Mouse (Mus musculus) hindbrain, embryonic 15.5 days (tissue): ENCODE data around the gene Nf2. TPM values are rescaled to one million over a fixed set of nuclear protein-coding genes. Genes with fewer than 3 reads are reported as not detected.

Experiments used
- ATAC-seq: fragments of 200-750 bp; cut with Nextera tagmentation; 2 replicates; pipeline ENCODE4 v1.8.0; 2017; ENCODE audit warnings: low read depth, moderate number of reproducible peaks, moderate TSS enrichment; ENCODE audit not compliant: low FRiP score
- H3K27ac ChIP-seq: fragments of 300-500 bp; sonication (generic); replicated peaks from 2 replicates; pipeline ENCODE4 v1.5.1; 2015; ENCODE audit warnings: mild to moderate bottlenecking, inconsistent platforms
- H3K27me3 ChIP-seq: fragments of 300-500 bp; sonication (generic); 2 replicates; pipeline ENCODE4 v1.6.1; 2015; ENCODE audit warnings: control low read depth, inconsistent platforms
- H3K36me3 ChIP-seq: fragments of 300-500 bp; sonication (generic); 2 replicates; pipeline ENCODE4 v1.6.1; 2015; ENCODE audit warnings: control low read depth, inconsistent platforms
- H3K4me1 ChIP-seq: fragments of 300-500 bp; sonication (generic); replicated peaks from 2 replicates; pipeline ENCODE4 v1.6.1; 2015; ENCODE audit warnings: control low read depth, inconsistent platforms
- H3K4me2 ChIP-seq: fragments of 300-500 bp; sonication (generic); 2 replicates; pipeline ENCODE4 v1.6.1; 2015; ENCODE audit warnings: moderate library complexity, mild to moderate bottlenecking, inconsistent platforms
- H3K4me3 ChIP-seq: fragments of 300-500 bp; sonication (generic); 2 replicates; pipeline ENCODE4 v1.5.1; 2015; ENCODE audit warnings: mild to moderate bottlenecking, inconsistent platforms
- H3K9ac ChIP-seq: fragments of 300-500 bp; sonication (generic); 2 replicates; pipeline ENCODE4 v1.6.1; 2015; ENCODE audit warnings: inconsistent platforms
- H3K9me3 ChIP-seq: fragments of 300-500 bp; sonication (generic); 2 replicates; pipeline ENCODE4 v1.6.1; 2016; ENCODE audit warnings: control low read depth, inconsistent platforms
- WGBS: fragments of 180-500 bp; shearing (Covaris S2); methylation state at CpG from one replicate; pipeline ENCODE4 v1.1.7; 2015; 5-methylcytosine and 5-hydroxymethylcytosine counted together
- polyA plus RNA-seq: library from polyadenylated mRNA; unstranded; fragments of >200 nt; fragmentation: Nextera tagmentation; extraction: Ambion mirVana; gene quantifications from 2 replicates; pipeline ENCODE4 v1.2.1, GENCODE M21; 2015

The Nf2 gene
- polyA plus RNA-seq, 1 experiment from 2014 or later: 72.3 TPM

- no peaks in the 10 kb centered on the region for H3K9me3 ChIP-seq
- H3K4me3 ChIP-seq: no peak overlapping the region
- H3K27me3 ChIP-seq: peaks cover 4% of the 10 kb centered on the region; the same call in 1 of the 2 replicates
- no peak overlapping the region for H3K9ac ChIP-seq
- ATAC-seq: no peak
- H3K4me1 ChIP-seq: peaks cover 27% of the 10 kb centered on the region
- no peak overlapping the region for H3K27ac ChIP-seq
- no peaks in the 10 kb centered on the region for H3K36me3 ChIP-seq
- WGBS: 79% methylated on average over 9 of the region's 9 CpGs
- H3K4me2 ChIP-seq: no peak overlapping the region
Measured at GRCm38 (mm10) chr11:4756460-4756859, 92.9 kb downstream of the Nf2 start.

DNA sequence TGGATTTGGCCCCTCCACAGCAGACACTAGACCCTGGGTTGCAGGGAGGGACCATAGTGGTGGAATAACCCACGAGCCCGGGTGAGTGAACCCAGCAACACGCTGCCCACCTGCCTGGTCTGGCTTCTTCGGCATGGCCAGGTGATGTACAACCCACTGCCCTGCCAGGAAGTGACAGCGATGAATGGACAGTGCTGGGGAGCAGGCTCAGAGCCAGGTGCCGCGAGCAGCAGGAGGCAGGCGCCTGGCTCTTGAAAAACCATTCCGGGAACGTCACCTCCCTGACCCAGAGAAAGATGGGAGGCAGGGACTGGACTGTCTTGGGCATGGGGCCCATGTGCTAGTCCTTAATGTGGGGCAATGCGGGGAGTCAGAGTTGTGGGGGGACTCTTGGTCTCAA is 94.5 kb downstream of the Nf2 start:
- H3K36me3 ChIP-seq: no peaks in the 10 kb centered on the region
- no peak overlapping the region for H3K9ac ChIP-seq
- WGBS: 56% methylated on average over 11 of the region's 11 CpGs
- H3K9me3 ChIP-seq: no peaks in the 10 kb centered on the region
- no peak overlapping the region for H3K4me2 ChIP-seq
- H3K27me3 ChIP-seq: peaks cover 13% of the 10 kb centered on the region
- H3K27ac ChIP-seq: no peak overlapping the region
- no peak for ATAC-seq
- no peak overlapping the region for H3K4me3 ChIP-seq
- H3K4me1 ChIP-seq: peaks cover 17% of the 10 kb centered on the region; the same call in 1 of the 2 replicates

GRCm38 (mm10) chr11:4754036-4754435 is 95.3 kb downstream of the Nf2 start:
- no peak for ATAC-seq
- 93% methylated on average over 3 of the region's 3 CpGs for WGBS
- H3K9me3 ChIP-seq: no peaks in the 10 kb centered on the region
- H3K27me3 ChIP-seq: peaks cover 20% of the 10 kb centered on the region
- H3K27ac ChIP-seq: no peak overlapping the region
- no peaks in the 10 kb centered on the region for H3K36me3 ChIP-seq
- peaks cover 17% of the 10 kb centered on the region; the same call in 1 of the 2 replicates for H3K4me1 ChIP-seq
- H3K4me2 ChIP-seq: no peak overlapping the region
- H3K4me3 ChIP-seq: no peak overlapping the region
- no peak overlapping the region for H3K9ac ChIP-seq

- 28% methylated on average over 10 of the region's 10 CpGs for WGBS
Measured at GRCm38 (mm10) chr11:4752836-4753235, 96.5 kb downstream of the Nf2 start.

GRCm38 (mm10) chr11:4750263-4750662 is 99.1 kb downstream of the Nf2 start:
- WGBS: 20% methylated on average over 9 of the region's 9 CpGs
- H3K4me1 ChIP-seq: peaks cover 38% of the 10 kb centered on the region
- H3K27me3 ChIP-seq: peaks cover 35% of the 10 kb centered on the region
- H3K4me2 ChIP-seq: no peak overlapping the region
- H3K36me3 ChIP-seq: no peaks in the 10 kb centered on the region
- no peak overlapping the region for H3K9ac ChIP-seq
- H3K27ac ChIP-seq: no peak overlapping the region
- no peak overlapping the region for H3K4me3 ChIP-seq
- no peak for ATAC-seq
- no peaks in the 10 kb centered on the region for H3K9me3 ChIP-seq

More at GRCm38 (mm10) chr11:4752836-4753235, 96.5 kb downstream of the Nf2 start:
- Histone ChIP-seq H3K4me3 (no peak overlapping the region), H3K4me1 (peaks cover 22% of the 10 kb centered on the region), H3K27me3 (peaks cover 27% of the 10 kb centered on the region), H3K9ac (no peak overlapping the region), H3K27ac (no peak overlapping the region), H3K36me3 (no peaks in the 10 kb centered on the region), H3K9me3 (no peaks in the 10 kb centered on the region), H3K4me2 (no peak overlapping the region)
- no peak for ATAC-seq

GRCm38 (mm10) chr11:4747285-4747684 is 102.1 kb downstream of the Nf2 start:
- no peaks in the 10 kb centered on the region for H3K36me3 ChIP-seq
- no peak overlapping the region for H3K27ac ChIP-seq
- peak overlapping the region; percentile 61 for H3K4me3 ChIP-seq
- peaks cover 32% of the 10 kb centered on the region for H3K4me1 ChIP-seq
- WGBS: under 1% methylated on average over 12 of the region's 12 CpGs
- peaks cover 54% of the 10 kb centered on the region for H3K27me3 ChIP-seq
- no peak for ATAC-seq
- peak overlapping the region; percentile 56 for H3K9ac ChIP-seq
- H3K4me2 ChIP-seq: peak overlapping the region; percentile 100
- H3K9me3 ChIP-seq: no peaks in the 10 kb centered on the region

GRCm38 (mm10) chr11:4746733-4747132 is 102.6 kb downstream of the Nf2 start, which contains the start of gene Cabp7:
Gene Cabp7, minus strand, starts transcription at chr11:4746778.
- H3K36me3 ChIP-seq: no peaks in the 10 kb centered on the region
- H3K27me3 ChIP-seq: peaks cover 52% of the 10 kb centered on the region
- peak within 1 kb of the TSS; percentile 61 for H3K4me3 ChIP-seq
- no peak within 1 kb of the TSS for H3K27ac ChIP-seq
- peak; percentile 20; the same call in 1 of the 2 replicates for ATAC-seq
- no peaks in the 10 kb centered on the region for H3K9me3 ChIP-seq
- peaks cover 32% of the 10 kb centered on the region for H3K4me1 ChIP-seq
- peak within 1 kb of the TSS; percentile 100 for H3K4me2 ChIP-seq
- 0% methylated on average over 9 of the region's 73 CpGs for WGBS
- H3K9ac ChIP-seq: peak within 1 kb of the TSS; percentile 56

- peaks cover 48% of the 10 kb centered on the region for H3K27me3 ChIP-seq
- WGBS: 0% methylated on average over 28 of the region's 39 CpGs
- peak overlapping the region; percentile 56 for H3K9ac ChIP-seq
- H3K4me3 ChIP-seq: peak overlapping the region; percentile 61
- peak overlapping the region; percentile 100 for H3K4me2 ChIP-seq
- ATAC-seq: peak; percentile 24; the same call in 1 of the 2 replicates
- no peaks in the 10 kb centered on the region for H3K9me3 ChIP-seq
- H3K27ac ChIP-seq: no peak overlapping the region
- H3K36me3 ChIP-seq: no peaks in the 10 kb centered on the region
- peaks cover 32% of the 10 kb centered on the region for H3K4me1 ChIP-seq
Measured at GRCm38 (mm10) chr11:4745969-4746368, 103.4 kb downstream of the Nf2 start.

- WGBS: 64% methylated on average over 6 of the region's 6 CpGs
- Histone ChIP-seq H3K4me2 (peak overlapping the region; percentile 100; the same call in 1 of the 2 replicates), H3K9ac (no peak overlapping the region), H3K4me1 (peaks cover 32% of the 10 kb centered on the region), H3K9me3 (no peaks in the 10 kb centered on the region), H3K36me3 (no peaks in the 10 kb centered on the region), H3K4me3 (no peak overlapping the region), H3K27me3 (peaks cover 42% of the 10 kb centered on the region), H3K27ac (no peak overlapping the region)
- no peak for ATAC-seq
Measured at GRCm38 (mm10) chr11:4744691-4745090, 104.6 kb downstream of the Nf2 start.

DNA sequence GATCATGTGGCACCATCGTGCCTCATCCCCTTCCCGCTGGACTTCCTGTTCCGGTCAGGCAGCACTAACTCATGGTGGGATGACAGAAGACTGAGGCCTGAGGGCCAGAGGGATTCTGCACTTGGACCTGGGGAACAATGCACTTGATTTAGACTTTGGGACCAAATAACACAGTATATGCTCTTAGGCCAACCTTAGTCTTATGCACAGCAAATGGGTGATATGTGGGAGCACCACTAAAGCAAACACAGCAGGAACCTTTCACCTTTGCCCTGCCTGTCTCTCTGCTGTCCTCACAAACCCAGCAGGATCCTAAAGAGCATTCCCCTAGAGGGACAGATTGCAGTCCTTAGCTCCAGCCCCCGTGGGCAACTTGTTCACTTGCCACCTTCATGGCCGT is 108.6 kb downstream of the Nf2 start:
- H3K9me3 ChIP-seq: no peaks in the 10 kb centered on the region
- H3K4me1 ChIP-seq: peaks cover 19% of the 10 kb centered on the region
- H3K27me3 ChIP-seq: peaks cover 25% of the 10 kb centered on the region
- no peak overlapping the region for H3K27ac ChIP-seq
- H3K4me2 ChIP-seq: no peak overlapping the region
- WGBS: 76% methylated on average over 5 of the region's 5 CpGs
- ATAC-seq: no peak
- no peak overlapping the region for H3K9ac ChIP-seq
- no peak overlapping the region for H3K4me3 ChIP-seq
- H3K36me3 ChIP-seq: no peaks in the 10 kb centered on the region

DNA sequence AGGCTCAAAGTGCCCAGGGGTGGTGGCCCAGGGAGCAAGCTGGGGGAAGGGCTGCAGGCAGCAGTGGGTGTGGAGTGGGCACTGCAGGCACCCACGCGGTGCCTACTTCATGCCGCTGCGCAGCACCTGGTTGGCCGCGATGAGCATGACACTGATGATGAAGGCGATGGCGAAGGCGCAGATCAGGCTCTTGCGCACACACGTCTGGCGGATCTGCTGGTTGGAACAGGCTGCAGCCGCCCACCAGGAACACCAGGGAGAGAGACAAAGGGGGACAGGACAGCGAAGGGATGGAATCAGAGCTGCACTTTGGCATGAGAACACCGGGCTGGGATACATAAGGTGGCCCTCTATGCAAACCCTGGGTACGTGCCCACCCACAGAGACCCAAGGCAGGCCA is 110.6 kb downstream of the Nf2 start:
- no peak overlapping the region for H3K27ac ChIP-seq
- H3K36me3 ChIP-seq: no peaks in the 10 kb centered on the region
- H3K4me3 ChIP-seq: no peak overlapping the region
- H3K9ac ChIP-seq: no peak overlapping the region
- WGBS: 93% methylated on average over 16 of the region's 16 CpGs
- ATAC-seq: no peak
- peaks cover 8% of the 10 kb centered on the region for H3K4me1 ChIP-seq
- no peak overlapping the region for H3K4me2 ChIP-seq
- no peaks in the 10 kb centered on the region for H3K9me3 ChIP-seq
- H3K27me3 ChIP-seq: peaks cover 6% of the 10 kb centered on the region

- H3K27me3 ChIP-seq: 0 out of 2 replicates have a peak, but pooled peaks cover 3% of the 10 kb centered on the region
- 57% methylated on average over 10 of the region's 10 CpGs for WGBS
- ATAC-seq: no peak
- H3K4me3 ChIP-seq: no peak overlapping the region
- H3K36me3 ChIP-seq: no peaks in the 10 kb centered on the region
- no peak overlapping the region for H3K27ac ChIP-seq
- H3K9ac ChIP-seq: no peak overlapping the region
- H3K9me3 ChIP-seq: no peaks in the 10 kb centered on the region
- no peak overlapping the region for H3K4me2 ChIP-seq
- H3K4me1 ChIP-seq: peaks cover 8% of the 10 kb centered on the region
Measured at GRCm38 (mm10) chr11:4737682-4738081, 111.7 kb downstream of the Nf2 start.

DNA sequence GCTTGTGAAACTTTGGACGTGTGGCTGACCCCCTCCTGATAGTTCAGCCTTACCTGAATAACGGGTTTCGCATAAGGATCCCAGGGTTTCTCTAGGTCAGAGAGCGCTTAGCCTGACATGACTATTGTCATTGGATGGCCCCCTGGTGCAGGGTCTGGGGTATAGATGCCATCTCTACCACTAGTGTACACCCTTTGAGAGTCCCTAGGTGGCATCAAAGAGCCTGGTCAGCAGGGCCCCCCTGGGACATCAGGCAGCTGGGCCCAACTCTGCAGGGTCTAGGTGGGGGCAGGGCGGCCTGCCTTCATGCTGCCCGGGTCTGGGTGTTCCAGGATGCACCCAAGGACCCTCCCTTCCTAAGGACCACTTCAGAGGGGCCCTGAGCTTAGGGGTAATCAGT is 113.0 kb downstream of the Nf2 start:
- 42% methylated on average over 6 of the region's 6 CpGs for WGBS
- H3K4me2 ChIP-seq: no peak overlapping the region
- H3K9ac ChIP-seq: no peak overlapping the region
- H3K27me3 ChIP-seq: 0 out of 2 replicates have a peak, but pooled peaks cover 3% of the 10 kb centered on the region
- H3K4me1 ChIP-seq: peaks cover 8% of the 10 kb centered on the region
- no peak overlapping the region for H3K27ac ChIP-seq
- no peak for ATAC-seq
- no peaks in the 10 kb centered on the region for H3K36me3 ChIP-seq
- H3K9me3 ChIP-seq: no peaks in the 10 kb centered on the region
- no peak overlapping the region for H3K4me3 ChIP-seq
